Mouse (Mus musculus) lung, adult 2 months (tissue): Measurements from ENCODE around the gene Gpr27.

ENCODE experiments used
- CTCF ChIP-seq: fragments of 200-500 bp; IDR thresholded peaks from 2 replicates; pipeline ENCODE4 v1.5.1; 2011; ENCODE audit warnings: mild to moderate bottlenecking, low read length, control low read depth; ENCODE audit not compliant: insufficient read depth
- POLR2A ChIP-seq: fragments of 200-500 bp; IDR thresholded peaks from 2 replicates; pipeline ENCODE4 v1.6.1; 2011; ENCODE audit warnings: low read depth, mild to moderate bottlenecking, control low read depth, low read length, borderline replicate concordance; ENCODE audit errors: extremely low read depth

DNA sequence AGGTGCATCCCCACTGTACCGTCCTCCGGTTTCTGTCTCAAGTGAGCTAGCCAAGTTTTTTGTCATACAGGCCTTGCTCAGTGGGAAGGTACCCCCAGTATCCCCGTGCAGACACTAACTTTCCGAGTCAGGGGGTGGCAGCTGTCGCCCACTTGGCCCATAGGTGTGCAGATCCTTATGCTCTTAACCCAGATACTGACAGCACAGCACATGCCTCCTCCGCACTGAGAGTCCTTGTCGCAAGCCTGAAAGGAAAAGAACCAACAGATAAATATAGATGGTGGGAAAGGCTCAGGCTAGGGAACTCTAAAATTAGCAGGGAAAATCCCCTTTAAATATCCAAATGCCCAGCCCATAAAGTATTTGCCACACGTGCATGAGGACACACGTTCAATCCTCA, 29.9 kb downstream of the Gpr27 start:
- no peak for TF ChIP-seq POLR2A
- no peak for TF ChIP-seq CTCF
